Mouse (Mus musculus) WW6 (cell line): ENCODE measurements around the gene Cyp2b9.
"Not testable (repeated sequence)": the region's sequence is repeated elsewhere in the genome, so short reads cannot be mapped to it uniquely, and the experiment has no call there.

Experiments used
- DNase-seq: peaks from one replicate; pipeline ENCODE4 v3.0.0-alpha.2; 2013; ENCODE audit warnings: low read depth, low spot score

Gene Cyp2b9

DNA sequence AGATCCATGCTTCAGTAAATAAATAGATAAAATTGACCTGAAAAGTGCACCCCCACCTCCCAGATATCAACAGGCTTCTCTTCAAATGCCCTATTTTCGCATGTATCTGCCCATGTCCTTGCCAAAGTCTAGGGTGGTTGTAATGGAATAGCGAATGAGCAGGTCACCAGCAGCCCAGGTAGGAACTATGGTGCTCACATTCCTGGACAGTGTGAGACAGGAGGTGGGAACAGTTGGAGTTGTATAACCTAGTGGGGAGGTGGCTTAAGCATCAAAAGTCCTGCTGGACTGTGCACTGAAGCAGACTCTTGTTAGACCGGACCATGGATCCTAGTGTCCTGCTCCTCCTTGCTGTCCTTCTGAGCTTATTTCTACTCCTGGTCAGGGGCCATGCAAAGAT lies at the start of gene Cyp2b9:
TSS of gene Cyp2b9 (plus strand) at position 301 of the 400 bp plus-strand sequence.
- DNase-seq, result not testable (repeated sequence)

DNA sequence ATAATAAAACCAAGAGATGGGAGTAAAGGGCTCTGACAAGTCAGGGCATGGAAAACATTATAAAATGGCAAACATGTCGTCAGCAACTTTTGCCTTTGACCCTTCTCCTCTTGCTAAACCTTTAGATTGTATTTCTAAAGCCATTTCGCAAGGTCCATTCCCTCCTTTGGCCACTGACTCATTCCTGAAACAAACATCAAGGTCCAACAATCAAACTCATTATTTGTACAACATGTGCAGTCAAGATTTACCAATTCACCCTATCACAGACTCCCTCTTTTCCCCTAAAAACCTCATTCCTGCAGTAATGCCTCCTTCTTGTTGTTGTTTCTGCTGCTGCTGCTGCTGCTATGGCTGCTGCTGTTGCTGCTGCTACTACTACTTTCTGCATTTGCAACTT lies 33.6 kb upstream of the Cyp2b9 start:
- not testable (repeated sequence) for DNase-seq

DNA sequence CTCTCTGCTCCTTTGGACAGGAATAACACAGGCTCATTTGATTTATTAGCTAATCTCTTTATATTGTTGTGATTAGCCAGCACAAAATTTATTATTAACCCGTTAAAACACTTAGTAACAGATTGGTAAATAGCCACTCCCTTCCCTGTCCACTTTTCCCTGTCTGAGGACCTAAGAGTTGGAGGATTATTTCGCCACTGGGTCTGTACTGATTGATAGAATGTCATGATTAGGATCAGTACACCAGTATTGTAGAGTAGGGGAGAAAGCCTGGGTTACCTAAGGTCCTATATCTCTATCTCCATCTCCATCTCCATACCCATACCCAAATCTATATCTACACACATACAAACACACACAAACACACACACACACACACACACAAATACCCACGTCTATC lies 29.6 kb upstream of the Cyp2b9 start:
- DNase-seq, result not testable (repeated sequence)

DNA sequence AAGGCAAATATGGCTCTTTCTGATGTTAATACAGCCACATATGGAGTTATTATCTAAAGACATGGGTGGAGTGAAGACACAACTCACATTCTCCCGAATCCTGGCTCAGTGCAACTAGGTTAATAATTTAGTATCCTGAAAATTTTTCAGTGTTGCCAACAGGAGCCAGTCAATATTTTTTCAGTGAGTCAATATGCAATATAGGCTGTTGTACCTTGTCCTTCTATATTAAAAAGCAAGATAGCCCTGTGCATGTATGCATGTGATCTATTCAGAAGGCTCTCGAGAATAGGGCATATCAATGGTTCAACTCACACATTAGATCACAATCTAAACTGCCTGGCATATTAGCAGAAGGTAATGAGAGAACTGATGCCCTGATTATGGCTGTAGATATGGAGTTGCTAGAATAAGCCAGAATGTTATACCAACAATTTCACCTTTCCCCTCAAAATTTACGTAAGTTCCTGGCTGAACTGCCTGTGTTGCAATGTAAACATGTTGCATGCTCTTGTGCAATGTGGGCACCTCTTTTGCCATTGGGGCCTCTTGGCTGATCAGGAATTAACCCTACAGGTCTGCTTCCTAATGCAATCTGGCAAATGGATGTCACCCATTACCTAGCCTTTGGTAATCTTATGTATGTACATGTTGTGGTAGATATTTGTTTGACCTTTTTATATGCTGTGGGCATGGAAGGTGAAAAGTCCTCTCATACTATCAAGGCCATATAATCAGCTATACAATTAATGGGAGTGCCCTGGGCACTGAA lies 4.3 kb upstream of the Cyp2b9 start:
- DNase-seq, result not testable (repeated sequence)

DNA sequence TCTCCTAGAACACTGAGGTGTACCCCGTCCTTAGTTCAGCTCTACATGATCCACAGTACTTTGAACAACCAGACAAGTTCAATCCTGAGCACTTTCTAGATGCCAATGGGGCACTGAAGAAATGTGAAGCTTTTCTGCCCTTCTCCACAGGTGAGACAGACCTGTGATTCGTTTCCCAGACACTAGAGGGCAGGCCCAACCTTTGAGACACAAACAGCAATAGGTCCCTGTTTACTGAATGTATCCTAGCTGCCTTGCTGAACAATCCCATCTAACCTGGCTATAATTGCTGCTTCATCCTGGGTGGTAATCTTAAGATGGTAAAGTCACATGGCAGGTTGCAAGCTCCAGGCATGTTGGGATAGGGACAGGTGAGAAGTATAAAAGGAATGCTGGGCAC lies 27.9 kb downstream of the Cyp2b9 start:
- DNase-seq, result peak; percentile 1

DNA sequence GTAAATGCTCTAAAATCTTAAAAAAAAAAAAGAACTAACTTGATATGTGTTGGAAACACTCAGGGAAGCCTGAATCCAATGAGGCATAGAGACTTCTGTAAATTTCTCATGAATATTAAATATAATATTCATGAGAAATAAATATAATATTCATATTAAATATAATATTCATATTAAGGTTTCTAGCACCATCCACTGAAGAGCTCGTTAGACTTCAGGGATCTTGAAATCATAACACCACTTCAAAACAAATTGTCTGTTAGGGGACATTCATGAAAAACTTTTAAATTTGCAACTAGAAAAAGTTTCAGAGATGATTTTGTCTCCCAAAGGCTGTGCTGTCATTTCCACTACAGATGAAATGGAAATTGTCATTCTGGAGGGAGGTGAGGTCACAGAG lies 86.8 kb downstream of the Cyp2b9 start, which contains the start of gene Vmn1r184:
TSS of gene Vmn1r184 (plus strand) at position 301 of the 400 bp plus-strand sequence.
- DNase-seq, result not testable (repeated sequence)
